Mouse (Mus musculus) ES-E14 (cell line): Measurements from ENCODE around the gene Klre1. TPM values are rescaled to one million over a fixed set of nuclear protein-coding genes. Genes with fewer than 3 reads are reported as not detected.

Source experiments
- DNase-seq: peaks from one replicate; pipeline ENCODE4 v3.0.0-alpha.2; 2013; ENCODE audit warnings: low read depth, low spot score
- H3K27ac ChIP-seq: 2 replicates; pipeline ENCODE4 v1.5.1; 2012; ENCODE audit warnings: low read depth, mild to moderate bottlenecking, low read length, moderate library complexity, mixed read lengths; ENCODE audit not compliant: poor library complexity, insufficient read depth, severe bottlenecking
- H3K36me3 ChIP-seq: 2 replicates; pipeline ENCODE4 v1.6.1; 2012; ENCODE audit warnings: mild to moderate bottlenecking, low read length, moderate library complexity, mixed read lengths; ENCODE audit not compliant: control insufficient read depth, poor library complexity, insufficient read depth, severe bottlenecking
- H3K4me1 ChIP-seq, 2 experiments: fragments of 150-350 bp in 1 of 2; sonication (generic) in 1 of 2; 2 replicates each; pipeline ENCODE4 v1.6.1; 2012; ENCODE audit warnings: low read length in 2 of 2, mild to moderate bottlenecking in 1 of 2, mixed read lengths in 1 of 2; ENCODE audit not compliant: control insufficient read depth in 2 of 2, insufficient read depth in 2 of 2, poor library complexity in 1 of 2
- H3K4me3 ChIP-seq, 2 experiments: fragments of 150-350 bp in 1 of 2; sonication (generic) in 1 of 2; 2 replicates each; pipeline ENCODE4 v1.5.1; 2012; ENCODE audit warnings: low read length in 2 of 2, low read depth in 1 of 2, mild to moderate bottlenecking in 1 of 2, mixed read lengths in 1 of 2; ENCODE audit not compliant: insufficient read depth in 1 of 2, poor library complexity in 1 of 2, severe bottlenecking in 1 of 2
- H3K9ac ChIP-seq: 2 replicates; pipeline ENCODE4 v1.6.1; 2012; ENCODE audit warnings: low read depth, mild to moderate bottlenecking, low read length, mixed read lengths; ENCODE audit not compliant: poor library complexity, insufficient read depth, severe bottlenecking
- H3K9me3 ChIP-seq: fragments of 150-350 bp; sonication (generic); 2 replicates; pipeline ENCODE4 v1.6.1; 2012; ENCODE audit warnings: low read depth, mild to moderate bottlenecking, low read length; ENCODE audit not compliant: control insufficient read depth, insufficient read depth
- CHD2 ChIP-seq: IDR thresholded peaks from 2 replicates; pipeline ENCODE4 v1.6.1; 2014; ENCODE audit warnings: mild to moderate bottlenecking, low read depth, low read length, inconsistent platforms
- HCFC1 ChIP-seq: IDR thresholded peaks from 2 replicates; pipeline ENCODE4 v1.6.1; 2012; ENCODE audit warnings: low read length, inconsistent platforms, borderline replicate concordance; ENCODE audit not compliant: insufficient read depth
- MAFK ChIP-seq: IDR thresholded peaks from 2 replicates; pipeline ENCODE4 v1.6.1; 2014; ENCODE audit warnings: mild to moderate bottlenecking, low read depth, low read length, inconsistent platforms; ENCODE audit not compliant: insufficient read depth
- ZC3H11A ChIP-seq: IDR thresholded peaks from 2 replicates; pipeline ENCODE4 v1.6.1; 2012; ENCODE audit warnings: low read depth, mild to moderate bottlenecking, inconsistent platforms, low read length, borderline replicate concordance
- ZNF384 ChIP-seq: IDR thresholded peaks from 2 replicates; pipeline ENCODE4 v1.6.1; 2012; ENCODE audit warnings: low read depth, low read length, inconsistent platforms
- in situ Hi-C, 2 experiments: fragments of 600-800 bp; cut with MboI; formaldehyde crosslinking; loops; one replicate each; pipeline ENCODE4 v1.15.1; 2025; ENCODE audit warnings: low sequenced_read_pairs in 2 of 2, inconsistent platforms in 1 of 2; ENCODE audit not compliant: unreplicated experiment in 2 of 2
- total RNA-seq: library from RNA; depleted of rRNA; stranded (reverse); fragments of 300-350 nt; gene quantifications from 2 replicates; pipeline ENCODE4 v1.2.3, GENCODE M21; 2012

Gene Klre1
- total RNA-seq, 1 experiment: not detected

DNA sequence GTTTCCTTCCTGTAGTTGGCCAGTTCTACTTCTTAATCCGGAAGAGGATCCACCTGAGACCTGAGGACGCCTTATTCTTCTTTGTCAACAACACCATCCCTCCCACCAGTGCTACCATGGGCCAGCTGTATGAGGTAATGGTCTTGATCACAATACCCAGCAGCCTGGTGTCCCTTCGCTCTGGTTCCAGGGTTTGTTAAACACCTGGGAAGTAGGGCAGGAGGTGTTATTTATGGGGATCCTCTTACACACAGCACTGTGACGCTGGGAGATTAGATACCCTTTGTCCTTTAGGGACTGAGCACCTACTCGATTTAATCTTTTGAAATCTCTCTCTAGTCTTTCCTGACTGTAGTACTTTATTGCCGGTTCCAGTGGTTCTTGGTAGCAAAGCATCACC is 39.1 kb upstream of the Klre1 start:
- Histone ChIP-seq H3K4me1 (no peaks in the 10 kb centered on the region), H3K9ac (no peak overlapping the region), H3K36me3 (peaks cover 12% of the 10 kb centered on the region; the same call in 1 of the 2 replicates), H3K9me3 (no peaks in the 10 kb centered on the region), H3K27ac (no peak overlapping the region), H3K4me3 (no peak overlapping the region)
- no peak for DNase-seq
- TF ChIP-seq ZNF384 (no peak), MAFK (no peak), ZC3H11A (no peak), CHD2 (no peak)
- in situ Hi-C loops: no loop called here

DNA sequence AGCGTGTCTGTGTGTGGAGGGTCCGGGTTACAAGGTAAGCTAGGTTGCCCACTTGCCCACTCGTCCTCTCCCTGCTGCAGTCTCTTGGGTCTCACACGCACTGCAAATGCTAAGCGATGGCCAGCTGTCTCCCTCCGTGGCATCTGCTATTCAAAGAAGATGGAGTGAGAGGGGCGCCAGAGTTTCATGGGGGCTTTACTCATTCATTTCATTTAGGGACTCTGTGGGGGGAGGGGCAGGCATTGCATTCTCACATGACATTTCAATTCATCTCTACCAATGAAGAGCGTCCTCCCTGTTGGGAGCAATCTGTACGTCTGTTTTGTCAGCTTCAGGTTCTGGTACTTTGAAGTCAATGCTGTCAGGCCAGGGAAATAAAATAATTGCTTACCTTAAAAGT is 35.8 kb upstream of the Klre1 start:
- no peak for TF ChIP-seq HCFC1
- H3K9me3 ChIP-seq: no peaks in the 10 kb centered on the region
- in situ Hi-C loops: no loop called here
- H3K27ac ChIP-seq: no peak overlapping the region
- H3K36me3 ChIP-seq: peaks cover 12% of the 10 kb centered on the region; the same call in 1 of the 2 replicates
- H3K4me3 ChIP-seq: no peak overlapping the region
- no peak for DNase-seq
- H3K4me1 ChIP-seq: no peaks in the 10 kb centered on the region
- H3K9ac ChIP-seq: no peak overlapping the region

DNA sequence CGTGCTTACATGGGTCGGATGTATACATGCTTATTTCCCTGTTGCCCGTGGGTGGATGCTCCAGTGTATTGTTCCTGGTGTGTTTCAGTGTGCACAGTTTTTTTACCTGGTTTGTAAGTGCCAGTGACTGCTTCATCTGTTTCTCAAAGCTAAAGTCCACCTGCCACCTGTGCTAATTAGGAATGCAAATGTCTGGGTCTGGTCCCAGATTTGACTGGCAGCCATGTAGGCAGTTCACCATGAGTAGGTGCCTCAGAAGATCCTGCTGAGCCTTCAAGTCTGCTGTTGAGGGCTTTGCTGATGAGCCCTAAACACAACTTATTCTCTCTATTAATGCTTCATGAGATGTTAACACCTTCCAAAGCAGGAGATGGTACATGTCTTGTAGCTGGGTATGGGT is 35.2 kb upstream of the Klre1 start:
- H3K9me3 ChIP-seq: no peaks in the 10 kb centered on the region
- H3K36me3 ChIP-seq: peaks cover 12% of the 10 kb centered on the region; the same call in 1 of the 2 replicates
- DNase-seq: no peak
- no peak overlapping the region for H3K27ac ChIP-seq
- H3K4me3 ChIP-seq: no peak overlapping the region
- no peak for TF ChIP-seq ZC3H11A
- no peak for TF ChIP-seq ZNF384
- no peak for TF ChIP-seq HCFC1
- no peak for TF ChIP-seq CHD2
- TF ChIP-seq MAFK: no peak
- H3K9ac ChIP-seq: no peak overlapping the region
- in situ Hi-C loops: no loop called here
- H3K4me1 ChIP-seq: no peaks in the 10 kb centered on the region

DNA sequence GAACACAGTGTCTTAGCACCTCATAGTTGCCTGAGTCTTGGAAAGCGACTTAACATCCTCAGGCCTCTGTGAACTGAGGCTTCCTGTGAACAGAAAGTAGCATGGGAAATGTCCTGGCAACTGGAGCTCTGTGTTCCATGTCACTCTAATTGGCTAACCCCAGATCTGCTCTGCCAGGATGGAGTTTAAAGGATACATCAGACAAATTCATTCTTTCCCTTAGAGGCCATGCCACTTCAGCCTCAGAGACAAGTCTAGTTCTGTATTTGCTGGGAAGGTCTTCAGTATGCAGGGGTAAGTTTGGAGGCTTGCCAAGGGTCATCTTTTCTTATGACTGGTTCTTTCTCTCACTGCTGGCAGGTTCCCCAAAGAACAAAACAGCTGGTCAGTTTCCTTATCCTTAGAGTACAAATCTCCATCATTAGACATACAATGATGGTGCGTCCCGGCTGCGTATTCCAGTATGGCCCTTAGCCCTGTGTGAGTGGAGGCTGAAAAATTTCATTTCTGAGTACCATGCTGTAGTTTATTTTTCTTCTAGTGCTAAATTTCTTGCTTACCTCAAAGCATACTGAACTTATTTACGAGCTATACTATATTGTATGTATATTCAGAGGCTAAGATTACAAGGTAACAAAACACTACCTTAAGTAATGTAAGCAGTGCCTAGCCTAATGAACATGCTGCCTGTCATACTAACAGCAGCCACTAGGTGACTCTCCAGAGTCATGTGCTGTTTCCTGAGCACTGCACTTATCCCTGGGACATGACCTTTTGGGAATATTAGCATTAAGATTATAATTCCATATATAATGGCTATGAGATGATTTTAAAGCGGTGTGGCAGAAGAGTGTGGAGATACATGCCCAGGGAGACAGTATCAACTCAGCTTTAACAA is 33.7 kb upstream of the Klre1 start:
- in situ Hi-C loops: no loop called here
- H3K9me3 ChIP-seq: no peaks in the 10 kb centered on the region
- no peak overlapping the region for H3K9ac ChIP-seq
- H3K4me3 ChIP-seq: no peak overlapping the region
- no peaks in the 10 kb centered on the region for H3K4me1 ChIP-seq
- TF ChIP-seq ZNF384 (no peak), CHD2 (no peak), HCFC1 (no peak), ZC3H11A (no peak), MAFK (no peak)
- peaks cover 12% of the 10 kb centered on the region; the same call in 1 of the 2 replicates for H3K36me3 ChIP-seq
- DNase-seq: peak; percentile 52
- H3K27ac ChIP-seq: no peak overlapping the region

DNA sequence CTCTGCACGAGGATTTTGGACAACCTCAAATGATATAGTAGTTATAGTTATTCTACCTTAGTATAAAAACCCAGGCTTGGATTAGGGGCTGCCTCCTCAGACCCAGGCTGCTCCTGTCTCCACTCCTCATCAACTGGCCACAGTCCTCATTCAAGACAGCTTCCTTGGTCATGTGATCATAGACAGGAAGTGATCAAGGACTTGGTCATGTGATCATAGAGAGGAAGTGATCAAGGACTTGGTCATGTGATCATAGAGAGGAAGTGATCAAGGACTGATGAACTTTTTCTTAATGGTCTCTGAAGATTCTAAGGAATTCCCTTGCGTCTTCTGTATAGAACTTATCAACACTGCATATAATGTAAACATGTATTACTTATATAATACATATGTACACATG is 30.4 kb upstream of the Klre1 start:
- in situ Hi-C loops: no loop called here
- H3K27ac ChIP-seq: no peak overlapping the region
- no peak for TF ChIP-seq MAFK
- no peak for TF ChIP-seq ZNF384
- no peak for TF ChIP-seq ZC3H11A
- no peak for TF ChIP-seq HCFC1
- TF ChIP-seq CHD2: no peak
- no peak for DNase-seq
- no peaks in the 10 kb centered on the region for H3K9me3 ChIP-seq
- no peaks in the 10 kb centered on the region for H3K36me3 ChIP-seq
- H3K9ac ChIP-seq: no peak overlapping the region
- no peaks in the 10 kb centered on the region for H3K4me1 ChIP-seq
- no peak overlapping the region for H3K4me3 ChIP-seq
